Mouse (Mus musculus) retina, embryonic 14.5 days (tissue): Measurements from ENCODE around the gene Stard8.
"Not testable (repeated sequence)": the region's sequence is repeated elsewhere in the genome, so short reads cannot be mapped to it uniquely, and the experiment has no call there.

Experiments
- DNase-seq: peaks from one replicate; pipeline ENCODE4 v3.0.0-alpha.2; 2015; ENCODE audit warnings: low spot score

Stard8 gene

DNA sequence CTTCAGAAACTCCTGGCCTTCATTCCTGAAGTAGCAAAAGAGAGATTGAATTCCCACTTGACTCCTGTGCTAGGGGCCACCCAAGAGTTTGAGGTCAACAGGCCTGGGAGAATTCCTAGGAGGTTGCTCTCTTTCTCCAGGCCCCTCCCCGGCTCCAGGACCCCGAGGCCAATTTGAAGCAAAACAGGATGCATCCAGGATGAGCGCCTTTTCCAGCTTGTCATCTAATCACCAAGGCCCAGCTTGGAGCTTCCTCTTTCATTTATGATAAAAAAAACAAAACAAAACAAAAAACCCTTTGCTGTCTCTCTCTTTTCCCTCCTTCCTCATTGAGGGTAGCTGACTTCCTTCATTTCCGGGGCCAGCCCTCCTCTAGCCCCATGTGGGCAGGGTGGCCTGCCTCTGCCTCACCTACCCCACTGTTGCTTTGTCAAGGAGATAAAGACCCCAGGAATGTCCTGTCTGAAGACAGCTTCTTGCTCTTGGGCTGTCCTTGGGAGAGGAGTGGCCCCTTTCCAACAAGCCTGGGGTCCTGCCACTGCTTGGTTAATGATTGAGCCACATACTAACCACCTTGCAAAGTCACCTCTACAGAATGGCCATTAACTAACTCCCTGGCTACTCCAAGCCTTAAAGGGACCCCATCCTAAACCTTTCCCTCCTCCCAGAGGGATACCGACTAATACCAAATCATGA, 43.5 kb downstream of the Stard8 start:
- no peak for DNase-seq

DNA sequence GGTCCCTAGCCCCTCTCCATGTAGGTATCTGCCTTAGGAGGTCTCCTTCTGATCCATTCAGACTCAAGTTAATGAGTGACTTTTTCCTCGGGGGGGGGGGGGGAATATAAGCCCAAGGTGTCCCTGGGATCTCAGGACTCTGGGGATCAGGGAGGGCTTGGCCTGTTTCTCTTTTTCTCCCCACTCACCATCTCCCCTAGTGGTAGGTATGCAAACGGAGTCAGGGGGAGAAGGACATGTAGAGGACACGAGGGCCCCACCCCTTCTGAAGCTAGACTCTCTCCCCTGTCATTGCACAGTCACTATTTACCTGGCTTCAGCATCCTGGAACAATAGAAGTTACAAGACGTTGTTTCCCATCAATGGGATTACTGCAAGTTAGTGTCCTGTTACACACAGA, 45.1 kb downstream of the Stard8 start:
- DNase-seq = peak; percentile 7

GRCm38 (mm10) chrX:99049247-99049646, 46.2 kb downstream of the Stard8 start:
- peak; percentile 5 for DNase-seq

GRCm38 (mm10) chrX:99050736-99051481, 47.9 kb downstream of the Stard8 start:
- DNase-seq = no peak

DNA sequence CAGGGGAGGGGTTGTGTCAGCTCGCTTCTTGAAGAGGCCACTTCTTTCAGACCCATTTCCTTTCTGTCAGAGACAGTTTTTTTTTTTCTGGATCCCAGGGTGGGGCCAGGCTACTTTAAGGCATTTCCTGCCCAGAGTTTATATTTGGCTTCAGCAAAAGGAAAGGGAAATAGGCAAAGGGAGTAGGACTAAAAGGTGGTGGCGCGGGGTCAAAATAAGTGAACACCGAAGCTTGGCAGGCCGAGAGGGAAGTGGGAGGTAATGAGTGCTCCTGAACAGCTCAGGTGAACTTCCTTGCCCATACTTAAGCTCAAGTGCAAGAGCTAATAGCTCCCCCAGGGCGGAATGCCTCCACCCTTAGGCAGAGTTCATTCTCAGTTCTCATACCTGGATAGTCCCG, 49.2 kb downstream of the Stard8 start:
- no peak for DNase-seq

DNA sequence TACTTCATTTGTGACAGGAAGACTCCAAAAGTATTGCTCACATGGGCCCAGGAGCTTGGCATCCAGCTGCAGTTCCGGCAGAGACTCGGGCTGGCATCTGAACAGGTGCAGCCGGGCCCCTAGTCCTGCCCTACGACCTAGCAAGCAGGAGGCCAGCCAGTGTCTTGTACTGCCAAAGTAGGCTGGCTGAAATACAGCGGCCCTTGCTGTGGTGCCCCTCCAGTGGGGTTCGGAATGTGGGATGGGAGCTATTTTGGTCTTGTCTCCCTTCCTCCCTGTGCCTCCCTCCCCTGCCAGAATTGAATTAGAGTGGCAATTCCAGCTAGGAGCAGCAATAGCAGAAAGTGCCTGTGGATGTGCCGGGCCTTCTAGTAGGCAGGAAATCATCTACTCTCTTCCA, 51.5 kb downstream of the Stard8 start:
- DNase-seq = no peak

- DNase-seq = no peak
Measured at GRCm38 (mm10) chrX:99057772-99058440, 54.9 kb downstream of the Stard8 start.

- peak; percentile 24 for DNase-seq
Measured at GRCm38 (mm10) chrX:99059119-99059518, 56.1 kb downstream of the Stard8 start.

GRCm38 (mm10) chrX:99065582-99065981, 62.5 kb downstream of the Stard8 start:
- DNase-seq = no peak

- no peak for DNase-seq
Measured at GRCm38 (mm10) chrX:99066550-99066949, 63.5 kb downstream of the Stard8 start.

GRCm38 (mm10) chrX:99067232-99067631, 64.2 kb downstream of the Stard8 start:
- DNase-seq = no peak

- no peak for DNase-seq
Measured at GRCm38 (mm10) chrX:99067671-99068151, 64.7 kb downstream of the Stard8 start.

GRCm38 (mm10) chrX:99071188-99071587, 68.1 kb downstream of the Stard8 start:
- DNase-seq = no peak

GRCm38 (mm10) chrX:99072596-99072995, 69.5 kb downstream of the Stard8 start:
- no peak for DNase-seq

DNA sequence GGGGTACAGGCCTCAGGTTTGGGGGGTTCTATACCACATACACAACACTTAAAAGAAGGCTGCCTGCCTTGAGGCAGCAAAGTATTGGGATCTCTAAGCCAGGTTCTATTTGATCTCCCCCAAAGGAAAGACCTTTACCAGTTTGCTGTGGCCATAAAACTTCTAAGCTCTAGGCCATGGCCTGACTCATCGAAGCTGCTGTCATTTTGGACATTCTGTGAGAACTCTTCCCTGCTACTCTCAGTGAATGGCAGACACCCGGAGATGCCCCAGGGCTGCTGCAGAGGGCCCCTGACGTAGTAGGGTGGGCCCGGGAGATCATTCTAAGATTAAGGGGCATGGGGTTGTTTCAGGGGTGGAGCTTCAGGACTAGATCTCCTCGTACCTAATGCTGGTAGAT, 72.1 kb downstream of the Stard8 start:
- DNase-seq = no peak

- no peak for DNase-seq
Measured at GRCm38 (mm10) chrX:99076460-99076859, 73.4 kb downstream of the Stard8 start.

DNA sequence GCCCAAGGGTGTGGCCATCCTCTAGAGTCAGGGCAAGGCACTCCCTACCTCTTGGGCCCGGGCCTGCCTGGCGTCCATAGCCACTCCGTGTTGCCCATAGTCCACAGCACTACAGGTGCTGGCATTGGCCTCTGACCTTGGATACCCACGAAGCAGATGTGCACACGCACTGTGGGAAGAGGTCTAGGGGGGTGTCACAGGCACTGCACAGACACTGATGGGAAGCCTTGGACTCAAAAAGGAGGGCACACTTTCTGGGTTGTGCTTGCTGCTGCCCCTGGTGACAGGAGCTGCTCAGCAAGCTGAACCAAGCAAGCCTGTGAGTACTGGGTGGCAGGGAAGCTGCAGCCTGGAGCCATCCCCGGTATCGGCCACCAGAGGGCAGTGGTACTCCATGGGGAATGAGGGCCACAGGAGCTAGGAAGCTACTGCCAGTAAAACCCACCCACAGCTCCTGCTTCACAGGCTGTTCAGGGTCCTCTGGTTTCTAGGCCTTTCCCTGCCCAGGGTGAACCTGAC, 75.4 kb downstream of the Stard8 start:
- DNase-seq = not testable (repeated sequence)

GRCm38 (mm10) chrX:99092704-99093103, 89.7 kb downstream of the Stard8 start:
- no peak for DNase-seq

GRCm38 (mm10) chrX:99111088-99111724, 108.2 kb downstream of the Stard8 start:
- not testable (repeated sequence) for DNase-seq

- DNase-seq = no peak
Measured at GRCm38 (mm10) chrX:99119510-99119909, 116.5 kb downstream of the Stard8 start.
